Mouse (Mus musculus) kidney, postnatal 0 days (tissue): ENCODE data around the gene Stmn1. TPM values are rescaled to one million over a fixed set of nuclear protein-coding genes. Genes with fewer than 3 reads are reported as not detected.
A peak's percentile ranks its signal among the peaks of the same experiment; 100 is the strongest.

Source experiments
- ATAC-seq: fragments of 200-750 bp; cut with Nextera tagmentation; replicated peaks from 2 replicates; pipeline ENCODE4 v1.8.0; 2017; ENCODE audit warnings: low read depth, moderate number of reproducible peaks, moderate TSS enrichment, moderate library complexity; ENCODE audit not compliant: low FRiP score
- DNase-seq: peaks from one replicate; pipeline ENCODE4 v3.0.0-alpha.2; 2016; ENCODE audit warnings: low spot score
- H3K27ac ChIP-seq: fragments of 300-500 bp; sonication (generic); 2 replicates; pipeline ENCODE4 v1.5.1; 2014; ENCODE audit warnings: mild to moderate bottlenecking
- H3K27me3 ChIP-seq: fragments of 300-500 bp; sonication (generic); 2 replicates; pipeline ENCODE4 v1.6.1; 2014; ENCODE audit warnings: low read length, mixed read lengths; ENCODE audit not compliant: insufficient read depth
- H3K36me3 ChIP-seq: fragments of 300-500 bp; sonication (generic); 2 replicates; pipeline ENCODE4 v1.6.1; 2014; ENCODE audit warnings: low read length, mixed read lengths; ENCODE audit not compliant: insufficient read depth
- H3K4me1 ChIP-seq: fragments of 300-500 bp; sonication (generic); replicated peaks from 2 replicates; pipeline ENCODE4 v1.6.1; 2014; ENCODE audit warnings: antibody characterized with exemption, low read length, mixed read lengths; ENCODE audit not compliant: insufficient read depth
- H3K4me2 ChIP-seq: fragments of 300-500 bp; sonication (generic); 2 replicates; pipeline ENCODE4 v1.6.1; 2014; ENCODE audit warnings: mild to moderate bottlenecking, low read length, moderate library complexity, mixed read lengths
- H3K4me3 ChIP-seq: fragments of 300-500 bp; sonication (generic); replicated peaks from 2 replicates; pipeline ENCODE4 v1.5.1; 2014; ENCODE audit warnings: low read depth, low read length
- H3K9ac ChIP-seq: fragments of 300-500 bp; sonication (generic); 2 replicates; pipeline ENCODE4 v1.6.1; 2014; ENCODE audit warnings: low read depth, low read length
- H3K9me3 ChIP-seq: fragments of 300-500 bp; sonication (generic); replicated peaks from 2 replicates; pipeline ENCODE4 v1.6.1; 2016; ENCODE audit warnings: low read length, inconsistent platforms, mixed read lengths
- CTCF ChIP-seq: IDR thresholded peaks from 2 replicates; pipeline ENCODE4 v1.5.1; 2016; ENCODE audit warnings: antibody characterized with exemption, low read depth, mild to moderate bottlenecking, moderate library complexity
- WGBS: fragments of 180-500 bp; shearing (Covaris S2); extraction: QIAGEN DNeasy Blood & Tissue Kit; methylation state at CpG from one replicate; pipeline ENCODE4 v1.1.7; 2014; 5-methylcytosine and 5-hydroxymethylcytosine counted together
- microRNA-seq: library from miRNA; unstranded; fragments of <30 nt; microRNA quantifications from one replicate; pipeline ENCODE4, GENCODE M21; 2016
- polyA plus RNA-seq: library from polyadenylated mRNA; unstranded; fragments of >200 nt; fragmentation: Nextera tagmentation; extraction: Ambion mirVana; gene quantifications from 2 replicates; pipeline ENCODE4 v1.2.1, GENCODE M21; 2015

Stmn1 gene
- polyA plus RNA-seq, 1 experiment from 2014 or later, result 926 TPM

- Histone ChIP-seq H3K4me3 (peak overlapping the region; percentile 8; the same call in 1 of the 2 replicates), H3K4me1 (no peaks in the 10 kb centered on the region), H3K27me3 (no peaks in the 10 kb centered on the region), H3K27ac (no peak overlapping the region), H3K36me3 (no peaks in the 10 kb centered on the region), H3K4me2 (peak overlapping the region; percentile 44), H3K9ac (no peak overlapping the region), H3K9me3 (no peaks in the 10 kb centered on the region)
- ATAC-seq (peak; percentile 47; the same call in 1 of the 2 replicates), DNase-seq (peak; percentile 90)
- WGBS, result 10% methylated on average over 14 of the region's 15 CpGs
- TF ChIP-seq CTCF, result peak; percentile 71
These were observed 44.7 kb downstream of the Stmn1 start for GRCm38 (mm10) chr4:134512798-134513197.

GRCm38 (mm10) chr4:134514309-134514930 is 46.3 kb downstream of the Stmn1 start:
- Histone ChIP-seq H3K36me3 (no peaks in the 10 kb centered on the region), H3K4me3 (no peak overlapping the region), H3K4me1 (no peaks in the 10 kb centered on the region), H3K27me3 (no peaks in the 10 kb centered on the region), H3K4me2 (no peak overlapping the region), H3K9me3 (no peaks in the 10 kb centered on the region), H3K27ac (no peak overlapping the region), H3K9ac (no peak overlapping the region)
- 82% methylated on average over 11 of the region's 11 CpGs for WGBS
- ATAC-seq (no peak), DNase-seq (no peak)
- no peak for TF ChIP-seq CTCF

- WGBS, result 85% methylated on average over 7 of the region's 7 CpGs
- DNase-seq (no peak), ATAC-seq (no peak)
- Histone ChIP-seq H3K27me3 (no peaks in the 10 kb centered on the region), H3K36me3 (no peaks in the 10 kb centered on the region), H3K4me2 (no peak overlapping the region), H3K4me3 (no peak overlapping the region), H3K9me3 (no peaks in the 10 kb centered on the region), H3K9ac (no peak overlapping the region), H3K4me1 (no peaks in the 10 kb centered on the region), H3K27ac (no peak overlapping the region)
- TF ChIP-seq CTCF, result no peak
These were observed 47.5 kb downstream of the Stmn1 start for GRCm38 (mm10) chr4:134515614-134516013.

- Histone ChIP-seq H3K27ac (peak overlapping the region; percentile 16; the same call in 1 of the 2 replicates), H3K36me3 (no peaks in the 10 kb centered on the region), H3K9me3 (no peaks in the 10 kb centered on the region), H3K9ac (no peak overlapping the region), H3K27me3 (no peaks in the 10 kb centered on the region), H3K4me1 (no peaks in the 10 kb centered on the region), H3K4me3 (no peak overlapping the region), H3K4me2 (no peak overlapping the region)
- TF ChIP-seq CTCF, result no peak
- ATAC-seq (no peak), DNase-seq (peak; percentile 26)
- WGBS, result 65% methylated on average over 8 of the region's 8 CpGs
These were observed 48.9 kb downstream of the Stmn1 start for GRCm38 (mm10) chr4:134516981-134517380.

- H3K27ac ChIP-seq, result no peak overlapping the region
- H3K36me3 ChIP-seq, result no peaks in the 10 kb centered on the region
- H3K9ac ChIP-seq, result no peak overlapping the region
- H3K9me3 ChIP-seq, result no peaks in the 10 kb centered on the region
- ATAC-seq (no peak), DNase-seq (no peak)
- H3K27me3 ChIP-seq, result no peaks in the 10 kb centered on the region
- H3K4me1 ChIP-seq, result no peaks in the 10 kb centered on the region
- H3K4me3 ChIP-seq, result no peak overlapping the region
- no peak for TF ChIP-seq CTCF
- 80% methylated on average over 10 of the region's 10 CpGs for WGBS
- H3K4me2 ChIP-seq, result no peak overlapping the region
These were observed 49.6 kb downstream of the Stmn1 start for GRCm38 (mm10) chr4:134517719-134518118.

- H3K4me2 ChIP-seq, result no peak overlapping the region
These were observed 50.4 kb downstream of the Stmn1 start for GRCm38 (mm10) chr4:134518541-134518940.

GRCm38 (mm10) chr4:134519281-134519680 is 51.2 kb downstream of the Stmn1 start:
- H3K27ac ChIP-seq, result no peak overlapping the region
- ATAC-seq (no peak), DNase-seq (no peak)
- H3K9me3 ChIP-seq, result no peaks in the 10 kb centered on the region
- H3K4me3 ChIP-seq, result no peak overlapping the region
- no peak overlapping the region for H3K4me2 ChIP-seq
- no peaks in the 10 kb centered on the region for H3K27me3 ChIP-seq
- no peak overlapping the region for H3K9ac ChIP-seq
- no peak for TF ChIP-seq CTCF
- H3K4me1 ChIP-seq, result no peaks in the 10 kb centered on the region
- H3K36me3 ChIP-seq, result no peaks in the 10 kb centered on the region

More at GRCm38 (mm10) chr4:134518541-134518940, 50.4 kb downstream of the Stmn1 start:
- Histone ChIP-seq H3K9me3 (no peaks in the 10 kb centered on the region), H3K9ac (no peak overlapping the region), H3K27me3 (no peaks in the 10 kb centered on the region), H3K27ac (no peak overlapping the region), H3K4me1 (no peaks in the 10 kb centered on the region), H3K36me3 (no peaks in the 10 kb centered on the region), H3K4me3 (no peak overlapping the region)
- no peak for DNase-seq
- no peak for ATAC-seq
- TF ChIP-seq CTCF, result no peak
- WGBS, result 90% methylated on average over 4 of the region's 4 CpGs

Small RNAs within 50 kb of the gene (microRNA-seq; reads per million reads assigned to microRNA genes)
- gene Gm23634, result not detected

Other genes starting within 250 kb of the Stmn1 start
- 0.41 and 0.42 TPM in 2 replicates for gene Catsper4, start 240.9 kb upstream of the Stmn1 start, polyA plus RNA-seq
- gene Cnksr1, start 229.9 kb upstream of the Stmn1 start, polyA plus RNA-seq, result 8.3 and 9.2 TPM in 2 replicates
- 0.08 and 0.29 TPM in 2 replicates for gene E130218I03Rik, start 224.7 kb upstream of the Stmn1 start, polyA plus RNA-seq
- 14.0 and 16.3 TPM in 2 replicates for gene Zfp593, start 222.7 kb upstream of the Stmn1 start, polyA plus RNA-seq
- not detected in 2 replicates for gene Gm30191, start 221.4 kb upstream of the Stmn1 start, polyA plus RNA-seq
- 10.8 and 12.3 TPM in 2 replicates for gene Grrp1, start 214.2 kb upstream of the Stmn1 start, polyA plus RNA-seq
- 12.5 and 14.1 TPM in 2 replicates for gene Pdik1l, start 180.4 kb upstream of the Stmn1 start, polyA plus RNA-seq
- gene Trim63, start 153.2 kb upstream of the Stmn1 start, polyA plus RNA-seq, result 2.4 and 2.7 TPM in 2 replicates
- 0.48 and 0.82 TPM in 2 replicates for gene Slc30a2, start 125.1 kb upstream of the Stmn1 start, polyA plus RNA-seq
- 0.70 and 0.86 TPM in 2 replicates for gene Extl1, start 84.5 kb upstream of the Stmn1 start, polyA plus RNA-seq
- gene Pafah2, start 72.0 kb upstream of the Stmn1 start, polyA plus RNA-seq, result 22.7 and 24.4 TPM in 2 replicates
- 5.4 and 5.7 TPM in 2 replicates for gene Paqr7, start 28.4 kb downstream of the Stmn1 start, polyA plus RNA-seq
- 5.2 and 7.0 TPM in 2 replicates for gene Aunip, start 42.7 kb downstream of the Stmn1 start, polyA plus RNA-seq
- 137 and 141 TPM in 2 replicates for gene Mtfr1l, start 67.1 kb downstream of the Stmn1 start, polyA plus RNA-seq
- 13.9 and 27.9 TPM in 2 replicates for gene Selenon, start 83.8 kb downstream of the Stmn1 start, polyA plus RNA-seq
- gene Man1c1, start 236.0 kb downstream of the Stmn1 start, polyA plus RNA-seq, result 3.2 and 3.4 TPM in 2 replicates